Mouse (Mus musculus) layer of hippocampus, postnatal 25 days (tissue): Measurements from ENCODE around the gene Grtp1. TPM values are rescaled to one million over a fixed set of nuclear protein-coding genes. Genes with fewer than 3 reads are reported as not detected.

Source experiments
- DNase-seq, 2 experiments: peaks; one replicate each; pipeline ENCODE4 v3.0.0; 2022; ENCODE audit warnings: mixed read lengths in 2 of 2, low spot score in 1 of 2; ENCODE audit errors: extremely low spot score in 1 of 2
- total RNA-seq, 2 experiments: library from RNA; stranded (reverse); gene quantifications; 2 replicates each; pipeline ENCODE4 v1.2.3; 2021

Grtp1 gene
- total RNA-seq, 2 experiments from 2014 or later = 5.2 TPM

- no peak for DNase-seq
Observed at GRCm38 (mm10) chr8:13177173-13177852, 23.1 kb downstream of the Grtp1 start.

DNA sequence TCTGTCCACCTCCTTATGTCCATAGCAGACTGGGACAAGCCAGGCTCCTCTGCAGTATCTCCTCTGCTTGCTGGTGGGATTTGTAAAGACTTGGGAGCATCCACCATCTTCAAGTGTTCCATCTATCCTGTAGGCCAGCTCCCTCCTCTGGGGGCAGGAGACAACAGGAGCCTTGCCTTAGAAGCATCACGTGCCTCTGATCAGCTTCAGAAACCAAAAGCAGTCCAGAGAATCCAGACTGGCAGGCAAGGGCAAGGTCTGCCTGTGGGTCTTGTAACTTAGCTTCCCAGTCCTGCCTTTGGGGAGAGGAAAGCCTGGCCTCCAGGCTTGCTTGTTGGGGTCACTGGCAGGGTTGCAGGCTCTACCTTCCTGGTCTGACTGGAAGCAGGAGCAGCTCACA, 24.8 kb downstream of the Grtp1 start:
- DNase-seq = no peak

DNA sequence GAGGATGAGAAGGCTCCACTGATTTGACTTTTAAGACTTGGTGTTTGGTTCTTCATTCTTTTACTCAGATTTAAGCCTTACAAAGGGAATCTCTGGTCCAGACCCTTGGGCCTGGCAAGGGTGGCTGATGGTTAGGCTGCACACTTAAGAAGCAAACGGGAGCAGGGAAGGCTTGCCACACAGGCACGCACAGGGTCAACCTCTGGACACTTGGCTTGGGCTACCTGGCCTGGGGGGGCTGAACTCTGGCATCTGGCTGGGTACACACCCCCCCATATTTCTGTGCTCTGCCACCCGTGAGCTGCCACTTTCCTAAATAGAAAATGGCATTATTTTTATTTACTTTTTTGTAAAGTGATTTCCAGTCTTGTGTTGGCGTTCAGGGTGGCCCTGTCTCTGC, 25.6 kb downstream of the Grtp1 start:
- no peak for DNase-seq

- no peak for DNase-seq
Observed at GRCm38 (mm10) chr8:13174305-13174704, 26.1 kb downstream of the Grtp1 start.

GRCm38 (mm10) chr8:13170510-13170909, 29.9 kb downstream of the Grtp1 start:
- no peak for DNase-seq

GRCm38 (mm10) chr8:13164361-13164760, 36.1 kb downstream of the Grtp1 start:
- no peak for DNase-seq

DNA sequence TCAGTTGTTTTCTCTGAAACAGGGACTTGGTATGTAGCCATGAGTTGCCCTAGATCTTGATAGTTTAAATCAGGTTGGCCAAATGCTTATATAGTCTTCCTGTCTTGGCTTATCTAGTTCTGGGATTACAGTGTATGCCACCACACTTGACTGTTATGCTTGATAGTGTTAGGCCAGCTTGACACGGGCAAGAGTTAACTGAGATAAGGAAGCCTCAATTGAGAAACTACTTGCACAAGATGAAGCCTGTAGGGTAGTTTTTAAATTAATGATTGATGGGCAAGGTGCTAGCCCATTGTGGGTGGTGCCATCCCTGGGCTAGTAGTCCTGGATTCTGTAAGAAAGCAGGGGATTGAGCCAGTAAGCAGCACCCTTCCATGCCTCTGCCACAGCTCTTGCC, 36.9 kb downstream of the Grtp1 start:
- DNase-seq = no peak

- no peak for DNase-seq
Observed at GRCm38 (mm10) chr8:13162098-13162497, 38.3 kb downstream of the Grtp1 start.

DNA sequence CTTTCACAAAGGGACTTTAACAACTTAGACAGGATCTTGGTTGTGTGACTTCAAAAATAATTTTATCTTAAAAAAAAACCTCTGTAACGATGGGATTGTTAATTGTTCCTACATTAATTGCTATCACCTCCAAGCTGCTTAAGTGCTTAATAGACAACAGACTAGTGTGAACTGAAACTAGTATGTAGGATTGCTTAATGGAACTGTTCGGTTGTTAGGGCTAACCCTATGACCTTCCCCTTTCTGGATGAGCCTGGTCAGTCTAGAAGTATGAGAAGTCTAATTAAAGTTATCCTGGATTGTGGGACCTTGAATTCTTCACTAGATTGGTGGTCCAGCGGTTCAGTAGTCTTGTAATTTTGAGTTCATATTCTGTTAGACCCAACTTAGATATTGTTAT, 39.7 kb downstream of the Grtp1 start:
- DNase-seq = no peak

DNA sequence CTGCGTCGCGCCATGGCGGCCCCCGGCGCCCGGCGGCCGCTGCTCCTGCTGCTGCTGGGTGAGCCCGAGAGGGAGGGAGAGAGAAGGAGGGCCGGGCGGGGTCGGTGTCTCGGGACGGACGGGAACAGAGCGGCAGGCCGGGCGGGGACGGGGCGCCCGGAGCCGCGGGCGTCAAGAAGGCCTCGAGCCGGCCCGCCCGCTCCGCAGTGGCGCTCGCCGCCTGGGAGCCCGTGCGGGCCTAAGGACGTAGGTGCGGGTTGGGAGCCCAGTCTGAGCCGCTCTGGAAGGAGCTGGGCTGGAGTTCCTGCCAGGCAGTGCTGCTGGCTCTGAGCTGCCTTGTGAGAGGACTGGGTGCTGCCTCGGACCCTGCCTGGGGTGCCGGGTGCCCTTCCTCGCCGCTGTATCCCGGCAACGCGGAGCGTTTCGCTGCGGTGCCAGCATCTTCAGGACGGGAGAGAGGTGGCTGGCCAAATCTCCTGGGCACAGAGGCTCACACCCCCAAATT, 41.0 kb downstream of the Grtp1 start:
- no peak for DNase-seq

- peak; percentile 98 for DNase-seq
Observed at GRCm38 (mm10) chr8:13158718-13159376, 41.6 kb downstream of the Grtp1 start, which contains the start of gene Lamp1. Lamp1 (plus strand) TSS chr8:13159161.

DNA sequence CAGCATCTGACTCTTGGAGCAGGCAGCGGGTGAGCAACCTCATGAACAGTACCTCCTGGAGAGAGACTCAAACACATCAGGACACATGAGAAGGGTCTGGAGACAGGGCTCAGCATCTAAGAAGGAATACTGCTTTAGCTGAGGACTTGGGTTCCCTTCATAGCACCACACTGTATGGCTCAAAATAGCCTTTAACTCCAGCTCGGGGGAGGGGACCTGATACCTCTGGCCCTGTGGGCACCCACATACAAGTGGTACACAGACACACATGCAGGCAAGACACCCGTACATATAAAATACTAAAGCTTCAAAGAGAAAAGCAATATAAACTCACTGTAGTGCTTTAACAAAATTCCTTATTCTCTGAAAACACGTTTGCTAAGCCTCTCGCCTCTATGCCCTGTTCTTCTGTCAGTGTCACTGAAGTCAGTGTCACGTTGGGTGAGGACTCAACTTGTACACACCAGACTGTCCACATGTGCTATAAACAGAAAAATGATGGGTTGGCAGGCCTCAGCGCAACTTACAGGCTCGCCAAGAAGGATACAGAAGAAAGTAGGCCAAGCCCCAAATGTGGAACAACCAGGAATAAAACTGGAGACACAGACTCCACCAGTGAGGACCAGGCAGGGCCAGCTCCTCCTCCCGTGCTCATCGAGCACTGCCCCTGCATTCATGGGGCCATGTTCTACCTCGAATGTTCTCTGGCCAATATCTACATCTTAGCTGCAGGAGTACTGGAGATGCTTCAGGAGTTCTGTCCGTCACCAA, 43.9 kb downstream of the Grtp1 start:
- no peak for DNase-seq

GRCm38 (mm10) chr8:13155358-13155757, 45.1 kb downstream of the Grtp1 start:
- no peak for DNase-seq

- no peak for DNase-seq
Observed at GRCm38 (mm10) chr8:13154099-13154498, 46.3 kb downstream of the Grtp1 start.

DNA sequence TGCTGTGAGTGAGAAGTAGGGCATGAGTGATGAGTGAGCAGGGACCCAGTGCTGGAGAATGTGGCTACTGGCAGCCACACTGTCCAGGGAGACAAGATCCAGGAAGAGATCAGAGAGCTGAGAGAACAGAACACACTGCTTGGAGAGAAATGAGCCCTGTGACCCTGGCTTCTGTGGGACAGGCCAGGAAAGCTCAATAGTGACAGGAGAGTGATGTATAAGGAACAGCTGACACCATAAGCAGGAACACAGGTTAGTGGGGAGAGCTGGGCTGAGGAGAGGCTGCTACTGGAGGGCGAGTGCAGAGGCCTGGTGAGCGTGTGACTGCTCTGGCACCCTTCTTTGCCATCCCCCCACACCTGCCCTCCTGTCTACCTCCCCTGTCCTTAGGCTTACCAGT, 49.5 kb downstream of the Grtp1 start:
- no peak for DNase-seq

DNA sequence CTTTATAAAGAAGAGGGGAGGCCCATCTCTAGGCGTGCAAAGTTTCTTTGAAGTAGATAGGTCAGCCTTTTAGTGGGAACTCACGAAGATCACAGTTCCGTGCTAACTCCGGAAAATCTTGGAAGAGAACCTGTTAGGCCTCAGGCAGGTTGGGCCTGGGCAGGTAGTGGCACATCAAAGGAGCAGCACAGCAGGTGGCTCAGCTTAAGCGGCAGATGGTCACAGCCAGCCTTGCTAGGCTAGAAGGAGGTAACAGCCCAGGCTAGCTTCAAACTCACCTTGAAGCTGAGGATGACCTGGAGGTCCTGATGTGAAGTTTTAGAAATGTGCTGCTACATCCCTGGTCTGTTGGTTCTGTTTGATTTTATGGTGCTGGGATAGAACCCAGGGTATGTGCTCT, 50.6 kb downstream of the Grtp1 start:
- no peak for DNase-seq

DNA sequence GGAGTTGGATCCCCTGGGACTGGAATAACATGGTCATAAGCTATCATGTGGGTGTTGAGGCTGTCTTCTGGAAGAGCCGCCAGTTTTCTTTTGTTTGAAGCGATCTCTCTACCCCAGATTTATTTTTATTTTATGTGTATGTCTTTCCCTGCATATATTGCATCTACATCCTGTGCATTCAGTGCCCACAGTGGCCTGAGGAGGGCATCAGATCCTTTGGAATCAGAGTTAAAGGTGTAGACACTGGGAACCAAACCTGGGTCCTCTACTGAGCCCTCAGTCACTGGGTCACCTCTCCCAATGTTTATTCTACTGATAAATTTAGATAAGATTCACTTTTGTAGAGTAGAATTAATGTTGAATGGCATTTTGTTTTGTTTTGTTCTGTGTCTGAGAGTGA, 51.1 kb downstream of the Grtp1 start:
- DNase-seq = no peak

DNA sequence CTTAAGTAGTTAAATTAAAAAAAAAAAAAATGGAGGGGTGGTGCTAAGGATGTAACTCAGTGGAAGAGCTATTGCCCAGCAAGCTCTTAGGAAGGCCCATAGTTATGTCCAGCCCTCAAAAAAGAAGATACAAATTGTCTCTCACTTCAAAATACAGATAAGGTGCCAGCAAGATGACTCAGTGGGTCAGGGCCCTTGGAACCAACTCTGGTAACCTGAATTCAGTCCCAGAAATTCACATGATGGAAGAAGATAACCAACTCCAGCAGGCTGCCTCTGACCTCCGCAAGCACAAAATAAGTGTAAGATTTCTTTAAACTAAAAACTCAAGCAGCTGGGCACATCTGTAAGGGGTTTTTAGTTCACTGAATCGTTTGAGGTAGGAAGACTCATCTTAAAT, 51.9 kb downstream of the Grtp1 start:
- DNase-seq = no peak

- DNase-seq = no peak
Observed at GRCm38 (mm10) chr8:13141681-13142080, 58.7 kb downstream of the Grtp1 start.

DNA sequence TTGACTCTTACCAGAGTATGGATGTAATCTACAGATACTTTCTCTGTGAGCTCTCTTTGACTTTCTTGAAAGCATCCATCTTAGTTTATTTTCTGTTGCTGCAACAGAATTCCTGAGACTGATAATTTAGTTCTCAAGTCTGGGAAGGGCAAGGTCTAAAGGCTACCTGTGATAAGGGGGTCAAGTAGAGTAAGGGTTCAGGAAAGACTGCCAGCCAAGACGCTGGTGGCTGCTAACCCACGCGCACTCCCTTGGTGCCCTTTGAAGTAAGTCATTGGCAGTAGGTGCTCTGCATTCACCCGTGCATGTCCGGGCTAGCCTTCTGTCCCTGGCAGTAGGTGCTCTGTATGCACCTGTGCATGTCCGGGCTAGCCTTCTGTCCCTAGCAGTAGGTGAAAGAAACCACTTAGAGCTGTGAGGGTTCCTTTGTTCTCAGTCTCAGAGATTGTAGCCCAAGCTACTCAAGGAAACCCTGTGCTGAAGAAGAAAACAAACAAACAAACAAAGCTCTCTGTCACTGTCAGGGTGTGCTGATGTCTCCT, 60.7 kb downstream of the Grtp1 start:
- no peak for DNase-seq

DNA sequence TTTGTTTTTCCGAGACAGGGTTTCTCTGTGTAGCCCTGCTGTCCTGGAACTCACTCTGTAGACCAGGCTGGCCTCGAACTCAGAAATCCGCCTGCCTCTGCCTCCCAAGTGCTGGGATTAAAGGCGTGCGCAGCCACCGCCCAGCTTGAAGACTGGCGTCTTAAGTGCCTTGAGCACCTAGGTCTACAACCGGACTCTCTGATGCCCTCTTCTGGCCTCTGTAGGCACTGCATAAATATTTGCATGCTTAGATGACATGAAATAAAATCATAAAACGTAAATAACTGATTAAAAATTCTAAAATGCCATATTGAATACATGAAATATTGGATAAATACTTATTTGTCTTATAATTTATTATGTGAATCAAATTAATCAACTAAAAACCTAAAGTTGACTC, 68.2 kb downstream of the Grtp1 start:
- DNase-seq = peak; percentile 23 to 73
